Mouse (Mus musculus) ovary, postnatal 36 days (tissue): ENCODE measurements around the gene Slc39a5.

Source experiments
- DNase-seq: peaks from one replicate; pipeline ENCODE4 v3.0.0; 2022; ENCODE audit warnings: low spot score, mixed read lengths

Gene Slc39a5

GRCm38 (mm10) chr10:128376099-128376454 lies 25.0 kb downstream of the Slc39a5 start:
- DNase-seq: no peak

DNA sequence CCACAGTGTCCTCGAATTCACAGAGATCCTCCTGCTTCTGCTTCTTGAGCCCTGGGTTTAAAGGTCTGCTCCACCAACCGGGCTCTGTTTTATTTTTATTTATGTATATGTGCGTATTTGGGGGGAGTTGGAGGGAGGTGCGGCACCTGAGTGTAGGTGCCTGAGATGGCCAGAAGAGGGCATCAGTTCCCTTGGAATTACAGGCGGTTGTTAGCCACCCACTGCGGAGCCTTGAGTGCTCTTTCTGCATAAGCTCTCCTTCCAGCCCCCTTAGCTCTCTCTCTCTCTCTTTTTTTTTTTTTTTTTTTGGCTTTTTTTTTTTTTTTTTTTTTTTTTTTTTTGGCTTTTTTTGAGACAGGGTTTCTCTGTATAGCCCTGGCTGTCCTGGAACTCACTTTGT lies 26.6 kb downstream of the Slc39a5 start:
- no peak for DNase-seq

GRCm38 (mm10) chr10:128372989-128373748 lies 27.9 kb downstream of the Slc39a5 start:
- no peak for DNase-seq

DNA sequence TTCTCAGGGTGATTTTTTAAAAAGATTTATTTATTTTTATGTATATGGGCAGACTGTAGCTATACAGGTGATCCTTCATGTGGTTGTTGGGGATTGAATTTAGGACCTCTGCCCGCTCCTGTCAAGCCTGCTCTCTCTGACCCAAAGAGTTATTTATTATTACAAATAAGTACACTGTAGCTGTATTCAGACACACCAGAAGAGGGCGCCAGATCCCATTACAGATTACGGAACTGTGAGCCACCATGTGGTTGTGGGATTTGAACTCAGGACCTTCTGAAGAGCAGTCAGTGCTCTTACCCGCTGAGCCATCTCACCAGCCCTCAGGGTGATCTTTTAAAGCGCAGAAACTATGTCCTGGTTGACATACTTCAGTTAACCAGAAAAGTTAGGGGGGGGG lies 28.9 kb downstream of the Slc39a5 start:
- DNase-seq: no peak

- no peak for DNase-seq
These were observed 30.4 kb downstream of the Slc39a5 start for GRCm38 (mm10) chr10:128370601-128371000.

GRCm38 (mm10) chr10:128370021-128370420 lies 31.0 kb downstream of the Slc39a5 start:
- DNase-seq: no peak

DNA sequence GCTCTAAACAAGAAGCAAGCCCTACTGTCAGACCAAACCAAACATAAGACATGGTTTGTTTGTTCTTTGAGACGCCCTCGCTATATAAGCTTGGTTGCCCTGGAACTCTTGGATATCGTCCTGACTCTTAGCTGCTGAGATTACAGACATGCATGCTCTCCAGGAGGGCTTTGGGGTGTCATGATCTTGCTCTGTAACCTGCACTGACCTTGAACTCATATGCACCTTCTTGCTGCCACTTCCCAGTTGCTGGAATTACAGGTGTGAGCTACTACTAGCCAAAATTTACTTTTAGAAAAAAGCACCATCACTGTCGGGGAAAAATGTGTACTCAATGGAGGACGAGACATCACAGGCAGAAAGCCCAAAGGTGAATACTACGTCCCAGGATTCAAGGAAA lies 31.4 kb downstream of the Slc39a5 start:
- DNase-seq: no peak

- DNase-seq: no peak
These were observed 31.8 kb downstream of the Slc39a5 start for GRCm38 (mm10) chr10:128369218-128369543.

DNA sequence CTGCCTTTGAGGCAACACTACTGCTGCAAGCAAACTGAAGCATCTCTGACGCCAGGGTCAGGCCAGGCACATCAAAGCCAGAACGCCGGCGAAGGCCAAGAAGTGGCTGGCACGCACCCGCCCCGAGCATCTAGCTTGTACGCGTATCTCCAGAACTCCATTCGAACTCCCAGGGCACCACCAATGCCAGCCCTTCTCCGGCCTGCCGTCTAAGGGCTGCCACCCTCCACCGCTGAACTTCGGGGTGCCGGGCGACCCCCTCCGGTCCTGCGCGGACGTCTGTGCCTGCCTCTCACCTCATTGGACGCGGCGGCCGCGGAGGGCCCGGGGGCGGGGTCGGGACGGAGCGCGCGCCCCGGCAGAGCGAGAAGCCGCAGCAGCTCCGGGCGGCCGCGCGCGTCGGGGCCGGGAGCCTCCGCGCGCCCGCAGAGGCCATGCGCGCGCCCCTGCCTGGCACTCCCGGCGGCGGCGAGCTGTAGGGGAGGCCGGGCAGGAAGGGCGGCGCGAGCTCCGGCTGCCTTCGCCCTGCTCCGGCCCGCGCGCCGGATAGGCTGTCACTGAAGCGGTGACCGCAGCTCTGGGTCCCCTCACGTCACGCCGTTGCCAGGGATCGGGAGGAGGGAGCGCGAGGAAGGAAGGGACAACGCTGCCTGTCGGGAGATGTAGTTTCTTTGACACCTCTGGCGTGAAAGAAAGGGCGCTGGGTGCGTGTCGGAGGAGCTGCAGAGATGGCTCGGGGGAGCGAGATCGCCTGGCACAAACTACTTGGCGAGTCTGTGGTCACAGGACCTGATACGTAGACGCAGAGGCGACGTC lies 32.4 kb downstream of the Slc39a5 start, which contains the start of gene Coq10a:
Gene Coq10a (minus strand): TSS at position 596 of the 816 bp plus-strand sequence.
- peak; percentile 89 for DNase-seq

DNA sequence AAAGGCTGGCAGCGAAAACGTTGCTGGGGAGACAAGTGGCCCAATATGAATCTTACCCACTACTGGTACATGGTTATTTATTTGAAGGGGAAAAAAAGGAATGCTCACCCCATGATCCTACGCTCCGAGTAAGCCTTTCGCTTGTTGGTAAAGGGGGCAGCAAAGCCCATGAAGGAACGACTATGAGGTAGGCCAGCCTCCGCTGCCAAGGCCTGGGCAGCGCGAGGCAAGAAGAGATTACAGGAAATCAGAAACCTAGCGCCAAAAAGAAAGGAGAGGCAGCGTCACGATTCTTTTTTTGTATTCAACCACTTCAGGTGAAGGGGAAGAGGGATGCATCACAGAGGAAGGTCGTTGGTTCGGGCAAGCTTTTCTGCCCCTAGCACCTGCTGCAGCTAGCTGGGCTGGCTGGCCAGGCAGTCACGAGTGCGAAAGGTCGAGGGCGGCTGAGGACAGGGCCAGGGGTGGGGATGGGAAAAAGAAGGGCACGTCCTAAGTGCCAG lies 33.1 kb downstream of the Slc39a5 start:
- no peak for DNase-seq

GRCm38 (mm10) chr10:128362568-128362967 lies 38.5 kb downstream of the Slc39a5 start:
- DNase-seq: no peak

- no peak for DNase-seq
These were observed 39.2 kb downstream of the Slc39a5 start for GRCm38 (mm10) chr10:128361836-128362235.

GRCm38 (mm10) chr10:128359226-128359625 lies 41.8 kb downstream of the Slc39a5 start:
- DNase-seq: no peak

- no peak for DNase-seq
These were observed 42.2 kb downstream of the Slc39a5 start for GRCm38 (mm10) chr10:128358796-128359195.

DNA sequence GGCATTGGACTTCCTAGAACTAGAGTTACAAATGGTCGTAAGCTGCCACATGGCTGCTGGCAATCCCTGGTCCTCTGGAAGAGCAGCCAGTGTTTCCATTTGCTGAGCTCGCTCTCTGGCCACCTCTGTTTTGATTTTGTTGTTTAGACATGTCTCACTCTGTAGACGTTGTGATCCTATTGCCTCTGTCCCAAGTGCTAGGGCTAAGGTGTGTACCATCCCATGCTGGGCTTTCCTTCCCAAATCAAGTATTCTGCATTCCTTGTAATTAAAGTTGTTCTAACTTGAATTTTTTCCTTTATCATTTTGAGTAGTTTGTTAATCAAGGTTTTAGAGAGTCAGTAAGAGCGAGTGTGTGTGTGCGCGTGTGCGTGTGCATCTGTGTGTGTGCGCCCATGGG lies 53.5 kb downstream of the Slc39a5 start:
- no peak for DNase-seq
